Mouse (Mus musculus) kidney, adult 2 months (tissue): Measurements from ENCODE around the gene Pxn.

ENCODE experiments used
- CTCF ChIP-seq: fragments of 200-500 bp; conservative IDR thresholded peaks from 2 replicates; pipeline ENCODE4 v1.5.1; 2011; ENCODE audit warnings: low read depth, mild to moderate bottlenecking, control low read depth, low read length, moderate library complexity, mixed read lengths; ENCODE audit not compliant: insufficient read depth, insufficient read length
- POLR2A ChIP-seq: fragments of 200-500 bp; IDR thresholded peaks from one replicate; pipeline ENCODE4 v1.6.1; 2011; ENCODE audit warnings: low read depth, low read length, control low read depth

- TF ChIP-seq POLR2A: no peak
- TF ChIP-seq CTCF: no peak
These were observed 21.5 kb upstream of the Pxn start for GRCm38 (mm10) chr5:115484996-115485395.
